Mouse (Mus musculus) left cerebral cortex, adult 8-10 months (tissue): ENCODE results near the gene Hyal2. TPM values are rescaled to one million over a fixed set of nuclear protein-coding genes. Genes with fewer than 3 reads are reported as not detected.
"Not testable (repeated sequence)": the region's sequence is repeated elsewhere in the genome, so short reads cannot be mapped to it uniquely, and the experiment has no call there.

ENCODE experiments used
- DNase-seq, 2 experiments: peaks; one replicate each; pipeline ENCODE4 v3.0.0; 2022; ENCODE audit warnings: low spot score in 2 of 2
- total RNA-seq, 4 experiments: library from RNA; stranded (reverse); gene quantifications; 2 replicates each; pipeline ENCODE4 v1.2.4; 2022

Gene Hyal2
- total RNA-seq, 4 experiments from 2014 or later = 13.0 to 18.0 (median 15.4) TPM

- peak; percentile 33 to 57 for DNase-seq
These were observed 22.1 kb upstream of the Hyal2 start for GRCm38 (mm10) chr9:107545602-107546001.

DNA sequence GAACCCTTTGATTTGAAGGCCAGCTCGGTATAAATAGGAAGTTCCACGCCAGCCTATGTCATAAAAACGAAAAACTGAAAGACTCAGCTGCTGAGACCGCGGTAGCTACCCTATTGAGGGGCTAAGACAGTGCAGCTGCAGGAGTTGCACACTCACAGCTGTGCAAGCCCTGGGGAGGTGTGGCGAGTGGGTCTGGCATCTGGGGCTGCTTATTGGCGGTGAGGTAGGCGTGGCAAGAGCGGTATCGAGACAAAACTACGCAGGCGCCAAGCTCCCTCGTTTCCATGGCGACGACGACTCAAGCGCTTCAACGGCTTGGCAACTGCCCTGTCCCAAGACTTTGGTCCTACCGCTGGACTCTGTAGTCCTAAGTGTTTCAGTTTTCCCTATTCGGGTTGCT is 20.7 kb upstream of the Hyal2 start, which contains the start of gene Zmynd10:
Gene Zmynd10 (plus strand): TSS at position 273 of the 400 bp plus-strand sequence.
- peak; percentile 72 to 90 for DNase-seq

GRCm38 (mm10) chr9:107547957-107548356 is 19.8 kb upstream of the Hyal2 start:
- no peak for DNase-seq

- no peak for DNase-seq
These were observed 18.9 kb upstream of the Hyal2 start for GRCm38 (mm10) chr9:107548820-107549219.

DNA sequence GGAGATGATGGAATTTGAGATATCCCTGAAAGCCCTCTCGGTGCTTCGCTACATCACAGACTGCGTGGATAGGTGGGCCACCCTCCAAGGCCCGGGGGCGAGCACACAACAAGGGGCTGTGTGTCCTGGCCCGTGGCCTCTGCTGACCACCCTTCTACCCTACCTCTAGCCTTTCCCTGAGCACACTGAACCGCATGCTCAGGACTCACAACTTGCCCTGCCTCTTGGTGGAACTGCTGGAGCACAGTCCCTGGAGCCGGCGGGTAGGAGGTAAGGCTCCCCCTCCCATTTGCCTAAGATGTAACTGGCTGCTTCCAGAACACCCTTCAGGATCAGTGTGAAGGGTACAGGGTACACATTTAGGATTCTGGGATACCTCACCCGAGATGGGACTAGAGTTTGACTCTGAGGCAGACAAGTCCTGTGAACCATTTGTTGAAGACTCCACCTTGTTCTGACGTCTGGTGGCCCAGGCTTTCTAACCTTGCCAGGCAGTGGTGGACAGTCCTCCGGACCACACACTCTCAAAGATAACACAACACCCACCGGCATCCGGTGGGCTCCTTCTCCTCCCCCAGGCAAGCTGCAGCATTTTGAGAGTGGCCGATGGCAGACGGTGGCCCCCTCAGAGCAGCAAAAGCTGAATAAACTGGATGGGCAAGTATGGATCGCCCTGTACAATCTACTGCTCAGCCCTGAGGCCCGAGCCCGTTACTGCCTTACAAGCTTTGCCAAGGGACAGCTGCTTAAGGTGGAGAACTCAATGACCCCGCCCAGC is 18.3 kb upstream of the Hyal2 start:
- DNase-seq = no peak

DNA sequence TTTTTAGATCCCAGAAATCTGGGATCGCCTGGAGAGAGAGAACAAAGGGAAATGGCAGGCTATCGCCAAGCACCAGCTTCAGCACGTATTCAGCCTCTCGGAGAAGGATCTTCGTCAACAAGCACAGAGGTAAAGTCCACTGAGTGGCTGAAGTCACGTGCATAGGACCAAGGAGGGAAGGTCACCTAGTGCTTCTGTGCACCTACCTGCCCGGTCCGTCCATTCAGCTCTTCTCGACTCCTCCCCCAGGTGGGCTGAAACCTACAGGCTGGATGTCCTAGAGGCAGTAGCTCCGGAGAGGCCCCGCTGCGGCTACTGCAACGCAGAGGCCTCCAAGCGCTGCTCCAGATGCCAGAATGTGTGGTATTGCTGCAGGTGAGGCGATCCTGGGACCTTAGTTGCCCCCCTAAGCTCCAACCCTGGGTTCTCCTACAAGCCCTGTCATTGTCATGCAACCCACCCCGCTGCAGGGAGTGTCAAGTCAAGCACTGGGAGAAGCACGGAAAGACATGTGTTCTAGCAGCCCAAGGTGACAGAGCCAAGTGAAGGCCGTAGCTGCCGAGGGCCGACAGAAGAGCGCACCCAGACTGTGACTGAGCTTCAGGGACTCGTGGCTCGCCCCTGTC is 17.1 kb upstream of the Hyal2 start:
- DNase-seq = no peak

DNA sequence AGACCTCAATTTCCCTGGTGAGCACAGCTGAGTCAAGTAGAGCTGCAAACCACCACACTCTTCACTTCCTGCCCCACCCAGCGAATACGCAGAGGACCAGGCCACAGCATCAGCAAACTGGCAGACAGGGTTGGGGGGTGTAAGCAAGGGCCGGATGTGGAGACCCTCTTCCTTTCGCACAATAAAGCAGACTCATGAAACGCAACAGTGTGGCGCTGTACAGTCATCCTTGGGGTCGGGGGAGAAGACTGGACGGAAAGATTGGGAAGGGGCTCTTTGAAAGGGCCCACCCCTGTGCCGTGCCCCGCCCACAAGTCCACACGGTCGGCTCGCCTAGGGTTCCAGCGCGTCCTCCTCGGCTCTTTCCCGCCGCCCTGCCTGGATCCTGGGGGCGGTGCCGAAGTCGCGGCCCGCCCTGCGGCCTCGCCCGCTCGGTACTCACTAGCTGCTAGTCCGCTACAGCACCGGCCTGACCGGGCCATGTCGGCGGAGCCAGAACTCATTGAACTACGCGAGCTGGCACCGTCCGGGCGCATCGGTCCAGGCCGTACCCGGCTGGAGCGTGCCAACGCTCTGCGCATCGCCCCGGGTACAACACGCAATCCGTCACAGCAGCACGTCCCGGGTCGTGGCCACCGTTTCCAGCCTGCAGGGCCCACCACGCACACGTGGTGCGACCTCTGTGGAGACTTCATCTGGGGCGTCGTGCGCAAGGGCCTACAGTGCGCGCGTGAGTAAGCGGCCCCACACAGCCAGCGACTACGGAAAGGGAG is 16.4 kb upstream of the Hyal2 start, which contains the start of gene Rassf1:
Gene Rassf1 (plus strand): TSS at position 439 of the 773 bp plus-strand sequence.
- no peak for DNase-seq

- no peak for DNase-seq
These were observed 15.8 kb upstream of the Hyal2 start for GRCm38 (mm10) chr9:107551890-107552355.

GRCm38 (mm10) chr9:107552690-107553393 is 14.9 kb upstream of the Hyal2 start:
- no peak for DNase-seq

DNA sequence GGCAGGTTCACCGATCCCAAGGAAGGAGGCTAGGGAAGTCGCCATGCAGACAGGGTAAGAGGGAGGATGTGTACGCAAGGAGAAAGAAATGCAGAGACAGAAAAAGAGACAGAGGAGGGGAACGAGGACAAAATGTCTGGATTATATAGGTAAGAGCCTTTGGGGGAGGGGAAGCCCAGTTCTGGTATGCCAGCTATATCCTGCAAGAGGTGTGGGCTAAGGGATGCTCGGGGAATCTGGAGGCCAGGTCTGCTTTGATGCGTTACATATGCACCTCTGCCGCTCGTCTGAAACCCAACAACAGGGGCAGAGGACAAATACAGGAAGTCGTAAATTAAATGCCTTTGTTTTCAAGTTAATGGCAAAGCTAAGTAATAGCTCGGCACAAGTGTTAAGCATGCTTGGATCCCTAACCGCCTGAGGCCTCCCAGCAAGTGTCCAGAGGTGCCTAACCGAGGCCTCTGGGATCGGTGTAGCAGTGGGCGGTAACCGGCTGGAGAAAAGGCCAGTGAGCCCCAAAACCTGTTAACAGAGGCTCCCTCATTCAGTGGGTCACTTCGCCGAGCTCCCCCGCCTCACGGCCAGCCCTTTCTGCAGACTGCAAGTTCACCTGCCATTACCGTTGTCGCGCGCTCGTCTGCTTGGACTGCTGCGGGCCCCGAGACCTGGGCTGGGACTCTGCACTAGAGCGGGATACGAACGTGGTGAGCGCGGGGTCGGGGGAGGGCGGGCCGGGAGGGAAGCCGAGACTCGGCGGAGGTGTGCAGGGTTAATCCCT is 14.0 kb upstream of the Hyal2 start:
- DNase-seq = no peak

DNA sequence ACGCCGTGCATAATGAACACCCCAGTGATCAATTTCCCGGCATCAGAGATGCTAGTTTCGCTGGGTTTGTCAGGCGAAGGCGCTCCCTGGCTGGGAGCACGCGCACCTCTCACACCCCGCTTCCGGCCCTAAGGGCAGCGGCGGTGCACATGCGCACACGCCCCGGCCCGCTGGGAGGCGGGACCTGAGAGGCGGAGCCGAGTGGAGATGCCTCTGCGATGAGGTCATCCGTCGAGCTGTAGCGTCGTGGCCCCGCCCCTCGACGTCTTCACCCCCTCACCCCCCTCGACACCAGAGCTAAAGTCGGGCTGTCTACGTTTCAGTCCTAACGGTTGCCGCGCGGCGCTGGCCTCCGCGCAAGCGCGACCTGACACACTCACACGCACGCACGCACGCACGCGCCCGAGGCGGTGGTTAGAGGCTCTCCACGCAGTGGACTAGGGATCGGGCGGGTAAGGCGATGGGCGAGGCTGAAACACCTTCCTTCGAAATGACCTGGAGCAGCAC is 13.4 kb upstream of the Hyal2 start:
- DNase-seq = peak; percentile 84 to 95

DNA sequence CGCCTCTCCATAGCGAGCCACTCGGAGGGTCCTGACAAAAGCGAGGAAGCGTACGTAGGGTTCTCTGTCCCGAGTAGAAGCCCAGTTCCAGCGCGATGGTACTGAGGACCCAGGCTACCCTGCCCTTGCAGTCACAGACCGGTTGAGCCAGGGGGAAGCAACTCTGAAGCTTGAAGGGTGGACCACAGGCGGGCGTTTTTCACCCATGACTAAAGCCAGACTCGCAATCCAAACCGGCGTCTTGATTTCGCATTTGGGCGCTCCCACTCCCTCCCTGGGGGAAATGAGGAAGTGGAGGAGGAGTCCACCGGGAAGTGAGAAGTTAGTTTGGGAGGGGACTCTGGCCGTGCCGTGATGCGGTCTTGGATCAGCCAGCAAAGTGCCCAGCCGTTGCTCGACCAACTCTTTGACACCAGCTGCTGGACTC is 12.7 kb upstream of the Hyal2 start:
- no peak for DNase-seq

GRCm38 (mm10) chr9:107555701-107556100 is 12.0 kb upstream of the Hyal2 start:
- no peak for DNase-seq

- DNase-seq = no peak
These were observed 11.4 kb upstream of the Hyal2 start for GRCm38 (mm10) chr9:107556346-107556745.

DNA sequence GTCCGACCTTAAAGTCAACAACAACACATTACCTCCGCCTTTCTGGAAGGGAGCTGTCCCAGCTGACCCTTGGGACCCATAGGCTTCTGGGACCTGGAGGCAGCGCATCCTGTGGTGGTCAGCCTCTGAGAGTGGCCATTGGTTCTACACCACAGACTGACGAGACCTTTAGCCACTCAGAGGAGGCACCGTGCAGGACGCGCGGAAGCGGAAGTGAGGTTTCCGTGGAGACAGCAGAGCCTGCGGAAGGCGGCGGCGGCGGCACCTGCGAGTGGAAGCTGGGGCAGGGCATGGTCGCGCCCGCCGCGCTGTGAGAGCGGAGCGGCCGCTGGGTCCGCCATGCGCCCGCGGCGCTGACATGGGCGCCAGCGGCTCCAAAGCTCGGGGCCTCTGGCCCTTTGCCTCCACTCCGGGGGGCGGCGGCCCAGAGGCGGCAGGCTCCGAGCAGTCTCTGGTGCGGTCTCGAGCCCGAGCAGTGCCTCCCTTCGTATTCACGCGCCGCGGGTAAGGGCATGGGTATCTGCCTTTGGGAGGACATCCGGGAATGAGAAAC is 4.6 kb upstream of the Hyal2 start, which contains the start of gene Tusc2:
Gene Tusc2 (plus strand): TSS at position 227 of the 553 bp plus-strand sequence.
- DNase-seq = peak; percentile 82 to 96

- not testable (repeated sequence) for DNase-seq
These were observed 2.2 kb upstream of the Hyal2 start for GRCm38 (mm10) chr9:107565556-107565955.

DNA sequence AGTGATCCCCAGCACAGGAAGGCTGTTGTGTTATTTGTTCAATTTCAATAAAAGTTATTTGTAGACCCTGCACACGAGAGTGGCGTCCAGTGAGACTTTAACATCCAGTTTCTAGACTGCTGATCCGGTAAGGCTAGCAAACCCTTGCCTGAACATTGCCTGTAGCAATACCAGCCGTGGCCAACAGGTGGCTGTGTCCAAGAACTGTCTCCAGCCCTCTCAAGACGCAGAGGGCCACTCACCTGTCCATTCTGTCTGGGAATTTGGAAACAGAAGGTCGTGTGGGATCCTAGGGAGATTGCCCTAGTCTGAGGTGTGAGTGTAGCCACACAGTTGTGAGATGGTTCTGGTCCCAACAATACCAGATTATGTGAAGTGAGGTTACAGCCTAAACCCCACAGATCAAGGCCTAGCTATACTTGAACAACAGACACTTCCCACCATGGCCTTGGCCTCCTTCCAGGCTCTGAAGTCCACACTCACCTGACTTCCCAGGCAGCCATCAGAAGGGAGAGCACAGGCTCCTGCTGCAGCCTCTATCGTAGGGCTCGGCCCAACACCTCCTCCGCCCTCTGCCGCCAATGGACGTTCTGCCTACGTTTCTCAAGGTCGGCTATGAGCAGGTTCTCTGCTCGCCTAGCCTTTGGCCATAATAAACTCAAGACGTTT is 1.6 kb upstream of the Hyal2 start:
- DNase-seq = peak in 1 of 2 experiments; percentile 69

DNA sequence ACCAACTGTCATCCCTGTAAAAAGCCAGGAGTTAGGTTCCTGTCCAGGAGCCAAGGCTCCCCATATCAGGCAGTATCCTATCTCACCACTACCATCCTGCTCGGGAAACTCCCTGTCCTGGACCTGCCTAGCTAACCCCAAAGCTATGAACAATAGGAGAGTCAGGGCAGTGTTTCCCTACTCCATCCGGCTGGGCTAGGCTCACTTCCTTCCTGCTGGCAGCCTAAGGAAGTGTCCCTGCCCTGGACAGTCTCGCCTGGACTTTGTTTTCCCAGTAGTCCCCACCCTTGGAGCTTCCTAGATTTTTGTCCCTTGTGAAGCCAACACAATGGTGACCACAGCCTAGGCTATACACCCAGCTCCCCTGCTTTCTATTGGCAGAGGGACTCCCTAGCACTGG is 890 bp upstream of the Hyal2 start:
- DNase-seq = no peak
